Mouse (Mus musculus) megakaryocyte, embryonic 14.5 days (primary cell): ENCODE data around the gene Csrnp2.

Experiments used
- FLI1 ChIP-seq: IDR thresholded peaks from 2 replicates; pipeline ENCODE4 v1.6.1; 2012; ENCODE audit warnings: low read length, inconsistent platforms, mixed read lengths
- GATA1 ChIP-seq: IDR thresholded peaks from 3 replicates; pipeline ENCODE4 v1.6.1; 2012; ENCODE audit warnings: mixed read lengths, low read length, inconsistent platforms, borderline replicate concordance

DNA sequence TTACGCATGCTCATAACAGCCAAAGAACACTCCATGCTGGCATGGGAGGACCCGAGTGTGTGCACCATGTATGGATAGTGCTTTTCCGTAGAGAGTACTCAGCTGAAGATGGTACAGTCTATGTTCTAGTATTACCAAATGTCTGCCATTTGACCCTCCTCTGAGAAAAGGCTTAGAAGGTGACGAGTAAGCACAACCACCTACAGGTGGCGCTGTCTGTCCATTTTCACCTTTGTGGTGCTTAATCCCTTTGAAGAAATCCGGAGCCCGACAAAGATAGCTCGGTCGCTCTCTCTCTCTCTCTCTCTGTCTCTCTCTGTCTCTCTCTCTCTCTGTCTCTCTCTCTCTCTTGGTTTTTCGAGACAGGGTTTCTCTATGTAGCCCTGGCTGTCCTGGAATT is 37.2 kb downstream of the Csrnp2 start:
- TF ChIP-seq GATA1 (no peak), FLI1 (no peak)
